Mouse (Mus musculus): Measurements from ENCODE around the gene Zfp715.

The Zfp715 gene

GRCm38 (mm10) chr7:43313013-43313428 lies at the start of gene Zfp715:
Zfp715 (minus strand) TSS chr7:43313294.
- peak; percentile 95 for DNase-seq (ENCODE audit: low spot score in 2 of 2)

- DNase-seq (ENCODE audit: low spot score in 2 of 2) = no peak
Measured at GRCm38 (mm10) chr7:43362021-43362420, 48.9 kb upstream of the Zfp715 start.

GRCm38 (mm10) chr7:43361442-43361841 lies 48.3 kb upstream of the Zfp715 start:
- DNase-seq (ENCODE audit: low spot score in 2 of 2) = no peak

- DNase-seq (ENCODE audit: low spot score in 2 of 2) = peak in 1 of 2 experiments; percentile 1
Measured at GRCm38 (mm10) chr7:43358556-43358955, 45.5 kb upstream of the Zfp715 start.

GRCm38 (mm10) chr7:43354893-43355835 lies 42.1 kb upstream of the Zfp715 start:
- DNase-seq (ENCODE audit: low spot score in 2 of 2) = no peak

DNA sequence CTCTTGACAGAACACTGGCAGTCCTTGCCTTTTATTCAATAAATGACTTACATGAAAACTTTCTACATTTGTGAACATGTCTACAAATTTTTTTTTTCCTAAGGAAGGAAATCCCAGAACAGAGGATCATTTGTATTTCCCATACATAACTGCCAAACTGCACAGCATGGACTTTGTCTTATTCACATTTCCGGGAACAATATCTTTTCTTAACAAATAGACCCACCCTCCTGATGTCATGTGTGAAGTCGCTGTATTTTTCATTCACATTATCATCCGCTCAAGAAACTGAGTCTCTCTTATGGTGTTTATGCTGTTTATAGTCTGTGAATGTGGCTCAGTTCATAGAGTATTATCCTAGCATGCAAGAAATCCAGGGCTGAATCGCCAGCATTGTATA lies 40.7 kb upstream of the Zfp715 start:
- DNase-seq (ENCODE audit: low spot score in 2 of 2) = no peak

GRCm38 (mm10) chr7:43353118-43353517 lies 40.0 kb upstream of the Zfp715 start:
- peak; percentile 1 to 50 for DNase-seq (ENCODE audit: low spot score in 2 of 2)

GRCm38 (mm10) chr7:43351154-43351553 lies 38.1 kb upstream of the Zfp715 start, which contains the start of gene Siglecf:
Siglecf (plus strand) TSS chr7:43351341.
- DNase-seq (ENCODE audit: low spot score in 2 of 2) = no peak

DNA sequence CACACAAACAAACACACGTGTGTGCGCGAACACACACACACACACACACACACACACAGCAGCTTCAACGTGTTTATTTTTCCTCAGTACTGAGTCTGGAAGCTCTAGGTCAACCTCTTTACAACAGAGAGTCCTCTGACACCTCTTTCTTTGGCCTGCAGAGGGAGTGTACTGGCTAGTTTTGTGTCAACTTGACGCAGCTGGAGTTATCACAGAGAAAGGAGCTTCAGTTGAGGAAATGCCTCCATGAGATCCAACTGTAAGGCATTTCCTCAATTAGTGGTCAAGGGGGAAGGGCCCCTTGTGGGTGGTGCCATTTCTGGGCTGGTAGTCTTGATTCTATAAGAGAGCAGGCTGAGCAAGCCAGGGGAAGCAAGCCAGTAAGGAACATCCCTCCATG lies 36.5 kb upstream of the Zfp715 start:
- DNase-seq (ENCODE audit: low spot score in 2 of 2) = peak; percentile 6 to 10

DNA sequence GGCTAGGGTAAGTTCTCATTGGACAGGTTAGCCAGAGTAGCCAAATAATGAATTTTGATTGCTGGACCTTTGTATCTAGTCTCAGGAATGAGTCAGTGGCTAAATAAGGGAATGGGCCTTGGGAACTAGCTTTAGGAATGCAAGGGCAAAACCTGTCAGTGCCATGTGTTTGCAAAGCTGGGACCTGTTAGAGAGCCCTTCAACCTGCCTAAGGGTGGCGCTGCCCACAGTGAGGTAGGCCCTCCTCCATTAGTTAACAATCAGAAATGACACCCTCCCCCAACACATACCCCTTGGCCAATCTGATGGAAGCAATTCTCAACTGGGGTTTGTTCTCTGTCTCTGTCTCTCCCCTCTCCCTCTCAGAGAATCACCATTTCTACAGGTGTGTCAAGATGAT lies 33.5 kb upstream of the Zfp715 start:
- DNase-seq (ENCODE audit: low spot score in 2 of 2) = no peak

DNA sequence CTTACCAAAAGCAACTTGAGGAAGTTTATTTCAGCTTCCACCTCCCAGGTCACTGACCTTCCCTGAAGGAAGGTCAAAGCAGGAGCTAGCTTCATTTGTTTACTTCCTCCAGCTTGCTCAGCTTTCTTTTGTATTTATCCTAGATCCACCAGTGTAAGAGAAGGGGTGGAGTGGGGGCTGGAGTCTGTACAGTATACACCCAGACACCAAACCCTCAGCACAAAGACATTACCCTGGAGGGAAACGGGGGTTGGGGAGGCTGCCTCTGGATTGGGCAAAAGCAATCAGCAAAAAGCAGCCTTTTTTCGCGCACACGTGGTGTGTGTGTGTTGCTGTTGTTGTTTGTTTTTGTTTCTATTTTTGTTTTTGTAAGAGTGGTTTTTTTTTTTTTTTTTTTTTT lies 33.1 kb upstream of the Zfp715 start:
- DNase-seq (ENCODE audit: low spot score in 2 of 2) = no peak

DNA sequence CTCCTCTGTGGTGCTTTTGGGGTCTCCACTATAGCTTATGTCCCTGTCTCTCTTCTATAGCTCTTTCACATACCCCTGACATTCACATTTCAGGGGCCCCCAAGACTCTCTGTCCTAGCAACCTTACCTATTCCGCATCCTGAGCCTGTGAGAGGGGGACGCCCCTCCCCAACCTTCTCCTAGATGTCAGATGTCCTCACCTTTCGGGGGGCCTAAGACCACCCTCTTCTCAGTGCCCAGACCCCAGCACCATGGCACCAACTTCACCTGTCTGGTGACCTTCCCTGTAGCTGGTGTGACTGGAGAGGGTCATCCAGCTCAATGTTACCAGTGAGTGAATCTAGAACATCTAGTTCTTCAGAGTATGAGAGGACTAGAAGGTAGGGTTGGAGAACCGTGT lies 31.4 kb upstream of the Zfp715 start:
- DNase-seq (ENCODE audit: low spot score in 2 of 2) = no peak

- DNase-seq (ENCODE audit: low spot score in 2 of 2) = no peak
Measured at GRCm38 (mm10) chr7:43344020-43344419, 30.9 kb upstream of the Zfp715 start.

GRCm38 (mm10) chr7:43343191-43343590 lies 30.1 kb upstream of the Zfp715 start:
- no peak for DNase-seq (ENCODE audit: low spot score in 2 of 2)

- no peak for DNase-seq (ENCODE audit: low spot score in 2 of 2)
Measured at GRCm38 (mm10) chr7:43340771-43341170, 27.7 kb upstream of the Zfp715 start.

DNA sequence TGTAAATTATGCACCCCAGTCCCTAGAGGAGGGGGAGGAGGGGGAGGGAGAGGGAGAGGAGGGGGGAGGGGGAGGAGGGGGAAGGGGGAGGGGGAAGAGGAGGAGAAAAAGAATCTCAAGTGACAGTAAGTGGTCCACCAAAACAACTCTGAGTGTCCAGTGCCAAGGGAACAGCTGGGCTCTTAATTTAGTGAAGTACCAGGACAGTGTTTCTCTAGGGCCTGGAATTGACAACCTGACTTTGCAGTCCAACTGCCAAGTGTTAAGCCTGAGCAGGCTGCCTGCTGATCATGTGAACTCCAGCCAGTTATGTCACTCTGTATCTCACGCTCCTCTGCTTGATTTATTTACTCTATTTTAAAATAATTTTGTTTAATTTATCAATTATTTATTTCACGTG lies 20.8 kb upstream of the Zfp715 start:
- DNase-seq (ENCODE audit: low spot score in 2 of 2) = no peak

- peak in 1 of 2 experiments; percentile 17 for DNase-seq (ENCODE audit: low spot score in 2 of 2)
Measured at GRCm38 (mm10) chr7:43333203-43333602, 20.1 kb upstream of the Zfp715 start.

DNA sequence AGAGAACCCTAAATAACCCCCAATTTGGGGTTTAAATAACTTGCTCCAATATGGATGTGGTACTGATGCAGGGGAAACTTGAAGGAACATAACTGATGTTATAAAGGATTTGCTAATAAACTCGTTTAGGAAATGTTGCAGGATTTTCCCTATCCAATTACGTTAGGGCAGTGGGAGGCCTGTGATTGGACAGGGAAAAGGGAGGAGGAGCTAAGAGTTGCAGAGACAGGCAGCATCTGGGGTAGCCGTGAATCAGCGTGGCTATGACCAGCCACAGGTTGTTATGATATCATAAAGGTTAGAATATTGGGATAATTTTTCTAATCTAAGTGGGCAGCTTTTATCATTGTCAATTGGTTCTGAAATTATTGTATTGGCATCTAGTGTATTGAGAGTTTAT lies 15.0 kb upstream of the Zfp715 start:
- no peak for DNase-seq (ENCODE audit: low spot score in 2 of 2)

GRCm38 (mm10) chr7:43326223-43326780 lies 13.2 kb upstream of the Zfp715 start:
- DNase-seq (ENCODE audit: low spot score in 2 of 2) = no peak

DNA sequence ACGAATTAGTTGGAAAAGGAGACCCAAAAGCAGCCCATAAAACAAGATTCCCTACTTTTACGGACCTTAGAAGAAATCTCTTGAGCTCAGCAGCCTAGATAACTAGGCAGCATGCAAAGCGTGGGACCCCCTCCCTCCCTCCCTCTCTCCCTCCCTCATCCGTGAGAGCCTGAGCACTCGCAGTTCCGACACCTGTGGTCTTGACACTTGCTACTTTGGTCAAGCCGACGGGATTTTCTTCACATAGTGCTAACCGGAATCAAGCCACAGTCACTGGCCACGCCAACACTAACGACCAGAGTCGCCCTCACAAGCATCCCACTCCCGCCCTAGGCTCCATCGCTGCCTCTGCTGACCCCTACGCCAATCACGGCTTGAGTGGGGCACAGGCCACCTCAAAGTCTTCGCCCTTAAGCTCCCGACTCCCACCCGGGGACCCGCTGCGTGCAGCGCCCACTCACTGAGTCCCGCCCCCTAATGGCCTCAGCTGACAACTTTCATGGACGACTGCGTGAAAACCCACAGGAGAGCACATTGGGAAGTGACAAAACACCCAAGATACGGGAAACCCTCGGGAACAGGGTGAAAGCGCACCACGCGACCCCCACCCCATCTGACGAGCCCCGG lies 595 bp downstream of the Zfp715 start:
- DNase-seq (ENCODE audit: low spot score in 2 of 2) = peak in 1 of 2 experiments; percentile 62

DNA sequence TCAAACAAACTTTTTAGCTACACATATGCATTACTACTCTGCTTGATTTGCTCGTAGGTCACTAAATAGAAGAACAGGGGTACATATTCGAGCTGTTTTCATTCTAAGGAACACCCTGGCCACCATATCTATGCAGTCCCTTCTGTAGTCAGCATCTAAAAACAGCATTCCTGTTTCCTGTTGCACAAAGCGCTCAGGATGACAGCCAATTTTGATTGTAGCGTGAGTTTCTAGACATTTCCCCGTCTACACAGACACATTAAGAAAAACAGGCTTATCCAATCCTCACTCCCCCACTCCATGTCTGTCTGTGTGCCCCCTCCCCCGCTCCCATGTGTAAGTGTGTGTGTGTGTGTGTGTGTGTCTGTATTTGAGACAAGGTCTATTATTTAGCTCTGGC lies 1.5 kb downstream of the Zfp715 start:
- DNase-seq (ENCODE audit: low spot score in 2 of 2) = peak; percentile 14 to 32

- DNase-seq (ENCODE audit: low spot score in 2 of 2) = peak; percentile 48 to 57
Measured at GRCm38 (mm10) chr7:43309069-43309468, 4.0 kb downstream of the Zfp715 start.

DNA sequence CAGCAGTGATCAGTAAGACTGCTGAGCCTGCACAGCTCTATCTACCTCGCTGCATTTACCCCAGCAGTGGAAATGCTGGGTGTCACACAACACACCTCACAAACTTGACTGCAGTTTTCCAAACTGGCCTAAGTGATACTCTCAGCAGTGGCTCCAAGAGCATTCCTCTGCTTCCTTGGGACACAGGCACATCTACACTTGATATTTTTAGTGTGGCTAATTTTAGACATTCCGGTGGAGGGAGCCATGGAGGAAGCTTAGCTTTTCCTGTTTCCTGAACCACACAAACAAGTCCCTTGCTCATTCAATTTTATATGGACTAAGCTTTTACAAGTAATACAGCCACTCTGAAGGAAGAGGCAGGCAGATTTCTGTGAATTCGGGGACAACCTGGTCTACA lies 7.9 kb downstream of the Zfp715 start:
- peak; percentile 71 to 73 for DNase-seq (ENCODE audit: low spot score in 2 of 2)

All from heart, adult 9 months (tissue).